Mouse (Mus musculus) heart, embryonic 10.5 days (tissue): ENCODE results near the gene Sox12. TPM values are rescaled to one million over a fixed set of nuclear protein-coding genes. Genes with fewer than 3 reads are reported as not detected.

Experiments
- DNase-seq: peaks from one replicate; pipeline ENCODE4 v3.0.0-alpha.2; 2017; ENCODE audit warnings: low spot score
- H3K27ac ChIP-seq: fragments of 300-500 bp; sonication (generic); 2 replicates; pipeline ENCODE4 v1.5.1; 2016; ENCODE audit warnings: mild to moderate bottlenecking
- H3K27me3 ChIP-seq: fragments of 300-500 bp; sonication (generic); 2 replicates; pipeline ENCODE4 v1.6.1; 2016; ENCODE audit warnings: mild to moderate bottlenecking; ENCODE audit not compliant: poor library complexity, insufficient read depth, severe bottlenecking
- H3K36me3 ChIP-seq: fragments of 300-500 bp; sonication (generic); 2 replicates; pipeline ENCODE4 v1.6.1; 2016; ENCODE audit warnings: mild to moderate bottlenecking, moderate library complexity
- H3K4me1 ChIP-seq: fragments of 300-500 bp; sonication (generic); 2 replicates; pipeline ENCODE4 v1.6.1; 2016; ENCODE audit warnings: mild to moderate bottlenecking
- H3K4me3 ChIP-seq: fragments of 300-500 bp; sonication (generic); 2 replicates; pipeline ENCODE4 v1.5.1; 2016; ENCODE audit warnings: mild to moderate bottlenecking, moderate library complexity
- H3K9me3 ChIP-seq: fragments of 300-500 bp; sonication (generic); 2 replicates; pipeline ENCODE4 v1.6.1; 2016; ENCODE audit warnings: mild to moderate bottlenecking, moderate library complexity
- WGBS: fragments of 180-500 bp; shearing (Covaris S2); methylation state at CpG from one replicate; pipeline ENCODE4 v1.1.7; 2016; 5-methylcytosine and 5-hydroxymethylcytosine counted together
- polyA plus RNA-seq: library from polyadenylated mRNA; unstranded; fragments of >200 nt; fragmentation: Nextera tagmentation; extraction: Ambion mirVana; gene quantifications from 2 replicates; pipeline ENCODE4 v1.2.1, GENCODE M21; 2016

Sox12 gene
- polyA plus RNA-seq, 1 experiment from 2014 or later, result 10.5 TPM

- H3K27ac ChIP-seq, result 0 out of 2 replicates have a peak overlapping the region, but pooled peaks have one; percentile 30
- H3K27me3 ChIP-seq, result peaks cover 15% of the 10 kb centered on the region
- no peak for DNase-seq
- H3K9me3 ChIP-seq, result no peaks in the 10 kb centered on the region
- H3K4me3 ChIP-seq, result no peak overlapping the region
- WGBS, result 61% methylated on average over 6 of the region's 6 CpGs
- H3K36me3 ChIP-seq, result no peaks in the 10 kb centered on the region
- peaks cover 32% of the 10 kb centered on the region for H3K4me1 ChIP-seq
These were observed 52.5 kb downstream of the Sox12 start for GRCm38 (mm10) chr2:152345393-152345792.

GRCm38 (mm10) chr2:152344909-152345308, 53.0 kb downstream of the Sox12 start:
- no peak overlapping the region for H3K27ac ChIP-seq

GRCm38 (mm10) chr2:152344361-152344760, 53.5 kb downstream of the Sox12 start:
- H3K27ac ChIP-seq, result peak overlapping the region; percentile 84

More at GRCm38 (mm10) chr2:152344909-152345308, 53.0 kb downstream of the Sox12 start:
- H3K4me3 ChIP-seq, result 0 out of 2 replicates have a peak overlapping the region, but pooled peaks have one; percentile 73
- H3K9me3 ChIP-seq, result no peaks in the 10 kb centered on the region
- no peaks in the 10 kb centered on the region for H3K36me3 ChIP-seq
- no peak for DNase-seq
- peaks cover 32% of the 10 kb centered on the region for H3K4me1 ChIP-seq
- peaks cover 15% of the 10 kb centered on the region for H3K27me3 ChIP-seq
- WGBS, result 51% methylated on average over 5 of the region's 5 CpGs

More at GRCm38 (mm10) chr2:152344361-152344760, 53.5 kb downstream of the Sox12 start:
- no peak for DNase-seq
- Histone ChIP-seq H3K36me3 (no peaks in the 10 kb centered on the region), H3K4me1 (peaks cover 32% of the 10 kb centered on the region), H3K4me3 (peak overlapping the region; percentile 73), H3K9me3 (no peaks in the 10 kb centered on the region), H3K27me3 (peaks cover 15% of the 10 kb centered on the region)
- 9% methylated on average over 10 of the region's 10 CpGs for WGBS

Other genes with a start within 250 kb of the Sox12 start
- gene Csnk2a1, start 171.2 kb downstream of the Sox12 start, polyA plus RNA-seq, result 64.0 and 67.0 TPM in 2 replicates
- gene Tbc1d20, start 104.2 kb downstream of the Sox12 start, polyA plus RNA-seq, result 29.6 and 34.6 TPM in 2 replicates
- gene Rbck1, start 65.4 kb downstream of the Sox12 start, polyA plus RNA-seq, result 88.0 and 89.3 TPM in 2 replicates
- 5.1 and 5.3 TPM in 2 replicates for gene Trib3, start 54.0 kb downstream of the Sox12 start, polyA plus RNA-seq
- gene Nrsn2, start 21.4 kb downstream of the Sox12 start, polyA plus RNA-seq, result 3.1 and 3.3 TPM in 2 replicates
- 50.6 and 71.3 TPM in 2 replicates for gene Zcchc3, start 17.0 kb upstream of the Sox12 start, polyA plus RNA-seq
- 1.2 and 1.4 TPM in 2 replicates for gene 6820408C15Rik, start 17.5 kb upstream of the Sox12 start, polyA plus RNA-seq
- gene Defb23, start 66.6 kb upstream of the Sox12 start, polyA plus RNA-seq, result not detected in 2 replicates
- not detected in 2 replicates for gene Defb20, start 79.0 kb upstream of the Sox12 start, polyA plus RNA-seq
- not detected in 2 replicates for gene Defb22, start 92.1 kb upstream of the Sox12 start, polyA plus RNA-seq
- not detected in 2 replicates for gene Defb26, start 113.6 kb upstream of the Sox12 start, polyA plus RNA-seq
- not detected in 2 replicates for gene Defb28, start 120.2 kb upstream of the Sox12 start, polyA plus RNA-seq
- not detected in 2 replicates for gene Defb29, start 142.0 kb upstream of the Sox12 start, polyA plus RNA-seq
- not detected in 2 replicates for gene Gm17416, start 171.3 kb upstream of the Sox12 start, polyA plus RNA-seq
- gene Defb21, start 174.7 kb upstream of the Sox12 start, polyA plus RNA-seq, result not detected in 2 replicates
- gene Defb19, start 182.2 kb upstream of the Sox12 start, polyA plus RNA-seq, result 0.40 and 0.58 TPM in 2 replicates
- gene Defb45, start 201.3 kb upstream of the Sox12 start, polyA plus RNA-seq, result not detected in 2 replicates
- gene Defb36, start 206.3 kb upstream of the Sox12 start, polyA plus RNA-seq, result not detected in 2 replicates
- gene Defb25, start 225.0 kb upstream of the Sox12 start, polyA plus RNA-seq, result 0.67 TPM in 1 of 2 replicates, not detected in the other
- gene Rem1, start 228.9 kb upstream of the Sox12 start, polyA plus RNA-seq, result 4.9 and 5.1 TPM in 2 replicates